Mouse (Mus musculus) heart, adult 9 months (tissue): ENCODE measurements around the gene Hecw1.

Experiments used
- DNase-seq, 2 experiments: peaks; one replicate each; pipeline ENCODE4 v3.0.0; 2022; ENCODE audit warnings: low spot score in 2 of 2

Gene Hecw1

GRCm38 (mm10) chr13:14522906-14523269, at the start of gene Hecw1:
Gene Hecw1, minus strand, starts transcription at chr13:14523228.
- no peak for DNase-seq

- DNase-seq = no peak
Measured at GRCm38 (mm10) chr13:14561336-14561735, 38.3 kb upstream of the Hecw1 start.

GRCm38 (mm10) chr13:14552628-14553027, 29.6 kb upstream of the Hecw1 start:
- no peak for DNase-seq

GRCm38 (mm10) chr13:14542860-14543259, 19.8 kb upstream of the Hecw1 start:
- DNase-seq = no peak

GRCm38 (mm10) chr13:14522128-14522905, 711 bp downstream of the Hecw1 start:
- DNase-seq = no peak

GRCm38 (mm10) chr13:14521746-14522127, 1.3 kb downstream of the Hecw1 start:
- peak; percentile 3 to 9 for DNase-seq

- DNase-seq = no peak
Measured at GRCm38 (mm10) chr13:14519605-14520004, 3.4 kb downstream of the Hecw1 start.

GRCm38 (mm10) chr13:14517478-14517877, 5.5 kb downstream of the Hecw1 start:
- no peak for DNase-seq

- no peak for DNase-seq
Measured at GRCm38 (mm10) chr13:14515106-14515505, 7.9 kb downstream of the Hecw1 start.

- DNase-seq = no peak
Measured at GRCm38 (mm10) chr13:14513934-14514333, 9.1 kb downstream of the Hecw1 start.

GRCm38 (mm10) chr13:14506765-14507164, 16.3 kb downstream of the Hecw1 start:
- DNase-seq = no peak

GRCm38 (mm10) chr13:14500251-14500650, 22.8 kb downstream of the Hecw1 start:
- DNase-seq = no peak

- no peak for DNase-seq
Measured at GRCm38 (mm10) chr13:14498780-14499179, 24.2 kb downstream of the Hecw1 start.

GRCm38 (mm10) chr13:14496954-14497353, 26.1 kb downstream of the Hecw1 start:
- no peak for DNase-seq

GRCm38 (mm10) chr13:14487812-14488211, 35.2 kb downstream of the Hecw1 start:
- DNase-seq = no peak

- no peak for DNase-seq
Measured at GRCm38 (mm10) chr13:14471121-14471520, 51.9 kb downstream of the Hecw1 start.

- no peak for DNase-seq
Measured at GRCm38 (mm10) chr13:14467517-14467916, 55.5 kb downstream of the Hecw1 start.

GRCm38 (mm10) chr13:14461036-14461435, 62.0 kb downstream of the Hecw1 start:
- DNase-seq = no peak

GRCm38 (mm10) chr13:14457043-14457442, 66.0 kb downstream of the Hecw1 start:
- DNase-seq = no peak

- no peak for DNase-seq
Measured at GRCm38 (mm10) chr13:14439540-14439939, 83.5 kb downstream of the Hecw1 start.

GRCm38 (mm10) chr13:14428845-14429553, 94.0 kb downstream of the Hecw1 start:
- DNase-seq = no peak

- no peak for DNase-seq
Measured at GRCm38 (mm10) chr13:14424836-14425235, 98.2 kb downstream of the Hecw1 start.

GRCm38 (mm10) chr13:14413405-14413804, 109.6 kb downstream of the Hecw1 start:
- DNase-seq = no peak
